Mouse (Mus musculus): ENCODE data around the gene Nt5e.

GRCm38 (mm10) chr9:88404515-88404914 is 77.5 kb downstream of the Nt5e start:
- no peak for TF ChIP-seq CTCF (conservative IDR thresholded peaks at IDR 0.05; ENCODE audit: insufficient read depth, insufficient read length, low read depth, low read length)
- TF ChIP-seq POLR2A (IDR thresholded peaks at IDR 0.05; ENCODE audit: low read depth, low read length), result no peak

Measured in kidney, adult 2 months (tissue).